Mouse (Mus musculus) cortical plate, adult 2 months (tissue): ENCODE measurements at regions not wholly inside any gene's neighbourhood (a gene's known extent, or its start where the extent isn't known, plus 50 kb on each side); places are given as distances from the start of the nearest gene placed in this dataset.

Source experiments
- CTCF ChIP-seq: fragments of 200-500 bp; IDR thresholded peaks from 2 replicates; pipeline ENCODE4 v1.5.1; 2011; ENCODE audit warnings: mild to moderate bottlenecking, control low read depth, low read length; ENCODE audit not compliant: insufficient read depth; ENCODE audit errors: extremely low read depth
- POLR2A ChIP-seq: fragments of 200-500 bp; IDR thresholded peaks from 2 replicates; pipeline ENCODE4 v1.6.1; 2011; ENCODE audit warnings: mild to moderate bottlenecking, low read length, control low read depth; ENCODE audit not compliant: insufficient read depth; ENCODE audit errors: extremely low read depth

DNA sequence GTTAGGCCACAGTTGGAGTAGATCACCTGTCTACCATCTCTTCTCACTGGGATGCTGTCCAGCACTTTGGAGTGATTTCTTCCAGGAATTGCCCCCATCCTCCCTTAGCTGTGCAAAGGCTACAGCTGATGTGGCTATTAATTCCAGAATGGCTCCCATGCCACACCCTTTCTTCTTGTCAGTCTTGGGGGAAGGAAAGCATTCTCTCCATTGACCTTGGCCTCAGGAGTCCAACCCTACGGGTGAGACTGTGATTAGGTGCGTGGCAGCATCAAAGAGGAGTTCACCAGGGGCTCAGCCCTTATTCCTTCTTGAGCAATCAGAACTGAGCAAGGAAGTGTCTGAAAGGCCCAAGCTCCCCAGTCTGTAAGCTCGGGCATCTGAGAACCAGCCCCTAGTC is 71.7 kb upstream of the Fstl4 start:
- no peak for TF ChIP-seq POLR2A
- TF ChIP-seq CTCF: no peak
